8 mouse cellular contexts compared by ENCODE assay signal in the genomic region with DNA sequence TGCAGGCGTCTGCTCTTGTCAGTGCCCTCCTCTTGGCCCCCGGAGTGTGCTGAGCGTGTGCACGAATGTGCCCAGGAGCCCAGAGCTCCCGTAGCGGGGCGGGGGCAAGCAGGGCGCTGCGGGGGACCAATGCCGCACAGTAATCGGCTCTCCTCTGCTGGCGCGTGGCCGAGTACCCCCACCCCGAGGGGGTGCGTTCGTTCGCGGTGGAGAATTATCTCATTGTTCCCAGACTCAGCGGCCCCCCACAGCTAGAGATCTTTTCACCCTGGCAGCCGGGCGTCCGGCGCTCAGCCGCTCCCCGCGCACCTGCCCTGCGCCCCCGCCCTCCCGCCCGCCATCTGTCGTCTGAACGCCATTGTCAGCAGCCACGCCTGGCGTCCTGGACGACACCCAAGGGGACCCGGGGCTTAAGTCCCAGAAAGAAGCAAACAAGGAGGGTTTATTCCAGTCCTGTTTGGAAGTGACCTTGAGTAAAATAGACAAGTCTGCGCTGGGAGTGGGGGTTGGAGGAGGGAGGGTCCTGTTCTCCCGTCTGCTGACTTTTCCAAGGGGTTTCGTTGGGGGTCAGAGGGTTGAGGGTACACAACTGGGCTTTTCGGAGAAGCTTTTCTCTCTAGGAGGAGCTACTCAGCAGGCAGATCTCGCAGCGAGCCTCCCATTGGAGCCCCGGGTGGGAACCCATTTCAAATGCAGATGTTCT. TPM values are rescaled to one million over a fixed set of nuclear protein-coding genes. Genes with fewer than 3 reads are reported as not detected.
A peak's percentile ranks its signal among the peaks of the same experiment; 100 is the strongest.
DNase-seq lines count a peak whose midpoint lies in the region; ATAC-seq lines count a peak whose summit lies in the region.

No protein-coding gene starts in this region.

- peak; percentile 73 for ATAC-seq in cerebellum, adult (ENCODE audit: insufficient number of reproducible peaks, low FRiP score, low TSS enrichment)
- peak; percentile 90 for ATAC-seq in forebrain, embryonic 12.5 days (ENCODE audit: low FRiP score)
- ATAC-seq in hindbrain, embryonic 12.5 days (ENCODE audit: low FRiP score) = peak; percentile 93
- ATAC-seq in megakaryocyte progenitor cell, adult 5-6 weeks (replicated peaks; ENCODE audit: poor library complexity) = peak; percentile 31; the same call in 1 of the 2 replicates
- ATAC-seq in stomach, embryonic 14.5 days (ENCODE audit: insufficient number of reproducible peaks, insufficient read depth, low FRiP score, low read depth) = peak; percentile 79

- peak overlapping the region; percentile 95 for H3K27ac ChIP-seq in forebrain, embryonic 12.5 days
- peak overlapping the region; percentile 94 for H3K27ac ChIP-seq in hindbrain, embryonic 12.5 days
- H3K27ac ChIP-seq in stomach, embryonic 14.5 days (ENCODE audit: low read length) = 0 out of 2 replicates have a peak overlapping the region, but pooled peaks have one; percentile 6

- under 1% methylated on average over 44 of the region's 44 CpGs for WGBS in forebrain, embryonic 12.5 days
- under 1% methylated on average over 44 of the region's 44 CpGs for WGBS in hindbrain, embryonic 12.5 days
- WGBS in stomach, embryonic 14.5 days = under 1% methylated on average over 44 of the region's 44 CpGs

- peak overlapping the region; percentile 63 for H3K9ac ChIP-seq in forebrain, embryonic 12.5 days
- H3K9ac ChIP-seq in hindbrain, embryonic 12.5 days = peak overlapping the region; percentile 63
- peak overlapping the region; percentile 18; the same call in 1 of the 2 replicates for H3K9ac ChIP-seq in stomach, embryonic 14.5 days (replicated peaks; ENCODE audit: low read depth, low read length)

- intact Hi-C loops in left cerebral cortex, postnatal 10 days (cut with DNase I) = loop anchor here (1.0 kb wide), 1 partner anchor 28 kb away; no protein-coding TSS in a partner anchor

- no peaks in the 10 kb centered on the region for H3K36me3 ChIP-seq in forebrain, embryonic 12.5 days (replicated peaks)
- no peaks in the 10 kb centered on the region for H3K36me3 ChIP-seq in hindbrain, embryonic 12.5 days
- H3K36me3 ChIP-seq in stomach, embryonic 14.5 days (ENCODE audit: control insufficient read depth, insufficient read depth, low read length) = no peaks in the 10 kb centered on the region

- peak overlapping the region; percentile 79 for H3K4me2 ChIP-seq in forebrain, embryonic 12.5 days
- peak overlapping the region; percentile 63 for H3K4me2 ChIP-seq in hindbrain, embryonic 12.5 days (replicated peaks)
- peak overlapping the region; percentile 95 for H3K4me2 ChIP-seq in stomach, embryonic 14.5 days (replicated peaks; ENCODE audit: low read depth, low read length)

- H3K4me3 ChIP-seq in forebrain, embryonic 12.5 days (replicated peaks) = peak overlapping the region; percentile 51
- peak overlapping the region; percentile 46 for H3K4me3 ChIP-seq in hindbrain, embryonic 12.5 days
- H3K4me3 ChIP-seq in stomach, embryonic 14.5 days (ENCODE audit: low read depth, low read length) = peak overlapping the region; percentile 40

- peak; percentile 58 for DNase-seq in Muller cell, postnatal 12 days (ENCODE audit: inconsistent ontology term)
- peak; percentile 40 to 82 for DNase-seq in left cerebral cortex, postnatal 10 days (ENCODE audit: extremely low spot score in 1 of 2, low spot score in 2 of 2)
- no peak for DNase-seq in c-Kit-positive CD71-positive TER-119-positive erythroid progenitor cells, embryonic 14.5 days (ENCODE audit: low spot score)

- no peaks in the 10 kb centered on the region for H3K27me3 ChIP-seq in forebrain, embryonic 12.5 days
- H3K27me3 ChIP-seq in hindbrain, embryonic 12.5 days = no peaks in the 10 kb centered on the region
- H3K27me3 ChIP-seq in stomach, embryonic 14.5 days (ENCODE audit: control insufficient read depth, insufficient read depth, low read length) = no peaks in the 10 kb centered on the region

- no peaks in the 10 kb centered on the region for H3K9me3 ChIP-seq in forebrain, embryonic 12.5 days
- H3K9me3 ChIP-seq in hindbrain, embryonic 12.5 days (replicated peaks) = no peaks in the 10 kb centered on the region
- H3K9me3 ChIP-seq in stomach, embryonic 14.5 days (ENCODE audit: control insufficient read depth, low read depth, low read length) = no peaks in the 10 kb centered on the region

- H3K4me1 ChIP-seq in forebrain, embryonic 12.5 days = peaks cover 59% of the 10 kb centered on the region
- H3K4me1 ChIP-seq in hindbrain, embryonic 12.5 days = peaks cover 39% of the 10 kb centered on the region
- peaks cover 17% of the 10 kb centered on the region; the same call in 1 of the 2 replicates for H3K4me1 ChIP-seq in stomach, embryonic 14.5 days (ENCODE audit: control insufficient read depth, insufficient read depth, low read length)

RNA-seq across cellular contexts. Expression of gene Amotl2, which starts 26.4 kb away (rescaled TPM):
- polyA plus RNA-seq in forebrain, embryonic 12.5 days (2016; fragmentation: Nextera tagmentation; extraction: Ambion mirVana) = 82.4 TPM in 2 replicates
- 109 and 110 TPM in 2 replicates for polyA plus RNA-seq in hindbrain, embryonic 12.5 days (2016; fragmentation: Nextera tagmentation; extraction: Ambion mirVana)
- total RNA-seq in left cerebral cortex, postnatal 10 days (2021) = 10 to 100 TPM; 15.2 to 16.5 TPM
- total RNA-seq in megakaryocyte progenitor cell, adult 5-6 weeks (2015) = 0.84 and 2.1 TPM in 2 replicates
- total RNA-seq in megakaryocyte progenitor cell, adult 5-6 weeks (2017) = 0.98 and 8.5 TPM in 2 replicates
- polyA plus RNA-seq in stomach, embryonic 14.5 days (2014; fragmentation: Nextera tagmentation; extraction: Ambion mirVana) = 22.1 and 28.9 TPM in 2 replicates

Comparison
In these comparisons a context has a peak if more than half of its experiments do, and no peak if none do; other contexts are left out.
1. ATAC-seq: peak in every context shown above with its lines; median percentile 93 in hindbrain, embryonic 12.5 days; 90 in forebrain, embryonic 12.5 days; 79 in stomach, embryonic 14.5 days; 73 in cerebellum, adult; 31 in megakaryocyte progenitor cell, adult 5-6 weeks.
2. H3K27ac ChIP-seq: peak in every context shown above with its lines; median percentile 95 in forebrain, embryonic 12.5 days; 94 in hindbrain, embryonic 12.5 days; 6 in stomach, embryonic 14.5 days.